Comparison of ENCODE assay signal across 8 mouse cellular contexts in genomic region chr4:41741158-41741560, GRCm38 (mm10). TPM values are rescaled to one million over a fixed set of nuclear protein-coding genes. Genes with fewer than 3 reads are reported as not detected.
A peak's percentile ranks its signal among the peaks of the same experiment; 100 is the strongest.
DNase-seq lines count a peak whose midpoint lies in the region; ATAC-seq and TF ChIP-seq lines count a peak whose summit lies in the region.

No protein-coding gene starts in this region.

- no peaks in the 10 kb centered on the region for H3K27me3 ChIP-seq in heart, embryonic 11.5 days (ENCODE audit: control insufficient read depth, insufficient read depth, low read length)
- H3K27me3 ChIP-seq in kidney, postnatal 0 days (ENCODE audit: insufficient read depth, low read length), result no peaks in the 10 kb centered on the region
- no peaks in the 10 kb centered on the region for H3K27me3 ChIP-seq in liver, embryonic 11.5 days (replicated peaks; ENCODE audit: control insufficient read depth, insufficient read depth, low read length)
- H3K27me3 ChIP-seq in stomach, embryonic 14.5 days (ENCODE audit: control insufficient read depth, insufficient read depth, low read length), result no peaks in the 10 kb centered on the region

- peak; percentile 92 for ATAC-seq in erythroblast, adult 5-6 weeks (replicated peaks; ENCODE audit: low FRiP score, poor library complexity, severe bottlenecking)
- ATAC-seq in heart, embryonic 11.5 days (replicated peaks; ENCODE audit: insufficient number of reproducible peaks, low FRiP score, low TSS enrichment), result peak; percentile 94
- ATAC-seq in kidney, postnatal 0 days (replicated peaks; ENCODE audit: low FRiP score, low read depth), result peak; percentile 95
- ATAC-seq in liver, embryonic 11.5 days (replicated peaks; ENCODE audit: low FRiP score), result peak; percentile 96
- peak; percentile 97 for ATAC-seq in stomach, embryonic 14.5 days (ENCODE audit: insufficient number of reproducible peaks, insufficient read depth, low FRiP score, low read depth)

- H3K4me1 ChIP-seq in heart, embryonic 11.5 days (ENCODE audit: control insufficient read depth, insufficient read depth, low read length), result peaks cover 7% of the 10 kb centered on the region; the same call in 1 of the 2 replicates
- 0 out of 2 replicates have a peak, but pooled peaks cover 4% of the 10 kb centered on the region for H3K4me1 ChIP-seq in kidney, postnatal 0 days (replicated peaks; ENCODE audit: insufficient read depth, low read length)
- H3K4me1 ChIP-seq in liver, embryonic 11.5 days (replicated peaks; ENCODE audit: control insufficient read depth, insufficient read depth, low read length), result peaks cover 7% of the 10 kb centered on the region; the same call in 1 of the 2 replicates
- peaks cover 12% of the 10 kb centered on the region; the same call in 1 of the 2 replicates for H3K4me1 ChIP-seq in stomach, embryonic 14.5 days (ENCODE audit: control insufficient read depth, insufficient read depth, low read length)

- TF ChIP-seq CTCF in kidney, postnatal 0 days (IDR thresholded peaks at IDR 0.05; ENCODE audit: low read depth), result peak; percentile 45

- peak; percentile 92 to 94 for DNase-seq in B cell, adult 2 months
- peak; percentile 99 for DNase-seq in brain, adult 2 months (ENCODE audit: low read depth, low spot score)
- DNase-seq in kidney, postnatal 0 days (ENCODE audit: low spot score), result peak; percentile 96
- peak; percentile 92 for DNase-seq in liver, embryonic 11.5 days (ENCODE audit: low spot score)
- DNase-seq in naive thymus-derived CD4-positive, alpha-beta T cell, adult 2 months (ENCODE audit: low read depth), result peak; percentile 95

- peak overlapping the region; percentile 76 for H3K4me3 ChIP-seq in heart, embryonic 11.5 days (ENCODE audit: low read depth, low read length)
- H3K4me3 ChIP-seq in kidney, postnatal 0 days (replicated peaks; ENCODE audit: low read depth, low read length), result peak overlapping the region; percentile 54
- H3K4me3 ChIP-seq in liver, embryonic 11.5 days (ENCODE audit: low read depth, low read length), result peak overlapping the region; percentile 79
- H3K4me3 ChIP-seq in stomach, embryonic 14.5 days (ENCODE audit: low read depth, low read length), result peak overlapping the region; percentile 49

- no peaks in the 10 kb centered on the region; the same call in 1 of the 2 replicates for H3K9me3 ChIP-seq in heart, embryonic 11.5 days (replicated peaks; ENCODE audit: control insufficient read depth, low read length)
- H3K9me3 ChIP-seq in kidney, postnatal 0 days (replicated peaks; ENCODE audit: low read length), result no peaks in the 10 kb centered on the region
- H3K9me3 ChIP-seq in liver, embryonic 11.5 days (ENCODE audit: control insufficient read depth, low read length), result peaks cover under 1% of the 10 kb centered on the region; the same call in 1 of the 2 replicates
- H3K9me3 ChIP-seq in stomach, embryonic 14.5 days (ENCODE audit: control insufficient read depth, low read depth, low read length), result peaks cover 3% of the 10 kb centered on the region; the same call in 1 of the 2 replicates

- peak overlapping the region; percentile 82 for H3K27ac ChIP-seq in heart, embryonic 11.5 days (ENCODE audit: low read depth, low read length)
- H3K27ac ChIP-seq in kidney, postnatal 0 days, result peak overlapping the region; percentile 47
- peak overlapping the region; percentile 52; the same call in 1 of the 2 replicates for H3K27ac ChIP-seq in liver, embryonic 11.5 days (ENCODE audit: low read depth, low read length)
- peak overlapping the region; percentile 48 for H3K27ac ChIP-seq in stomach, embryonic 14.5 days (ENCODE audit: low read length)

- 0 out of 2 replicates have a peak, but pooled peaks cover 2% of the 10 kb centered on the region for H3K36me3 ChIP-seq in heart, embryonic 11.5 days (ENCODE audit: control insufficient read depth, insufficient read depth, low read length)
- H3K36me3 ChIP-seq in kidney, postnatal 0 days (ENCODE audit: insufficient read depth, low read length), result 0 out of 2 replicates have a peak, but pooled peaks cover 4% of the 10 kb centered on the region
- H3K36me3 ChIP-seq in liver, embryonic 11.5 days (ENCODE audit: control insufficient read depth, insufficient read depth, low read length), result peaks cover 10% of the 10 kb centered on the region
- H3K36me3 ChIP-seq in stomach, embryonic 14.5 days (ENCODE audit: control insufficient read depth, insufficient read depth, low read length), result peaks cover 7% of the 10 kb centered on the region; the same call in 1 of the 2 replicates

- peak overlapping the region; percentile 97 for H3K4me2 ChIP-seq in heart, embryonic 11.5 days
- H3K4me2 ChIP-seq in kidney, postnatal 0 days (ENCODE audit: low read length), result peak overlapping the region; percentile 91
- peak overlapping the region; percentile 89 for H3K4me2 ChIP-seq in liver, embryonic 11.5 days
- H3K4me2 ChIP-seq in stomach, embryonic 14.5 days (replicated peaks; ENCODE audit: low read depth, low read length), result peak overlapping the region; percentile 73

- WGBS in heart, embryonic 11.5 days (ENCODE audit: insufficient replicate concordance), result under 1% methylated on average over 27 of the region's 27 CpGs
- WGBS in kidney, postnatal 0 days, result under 1% methylated on average over 27 of the region's 27 CpGs
- WGBS in liver, embryonic 11.5 days, result under 1% methylated on average over 27 of the region's 27 CpGs
- under 1% methylated on average over 27 of the region's 27 CpGs for WGBS in stomach, embryonic 14.5 days

- peak overlapping the region; percentile 87 for H3K9ac ChIP-seq in heart, embryonic 11.5 days (ENCODE audit: low read depth, low read length)
- peak overlapping the region; percentile 60 for H3K9ac ChIP-seq in kidney, postnatal 0 days (ENCODE audit: low read depth, low read length)
- peak overlapping the region; percentile 85 for H3K9ac ChIP-seq in liver, embryonic 11.5 days (ENCODE audit: low read depth, low read length)
- H3K9ac ChIP-seq in stomach, embryonic 14.5 days (replicated peaks; ENCODE audit: low read depth, low read length), result peak overlapping the region; percentile 40

RNA-seq across cellular contexts. Expression of gene Arid3c, which starts 10.2 kb away (rescaled TPM):
- not detected in 2 replicates for total RNA-seq in erythroblast, adult 5-6 weeks (2015; ENCODE audit: low replicate concordance)
- total RNA-seq in erythroblast, adult 5-6 weeks (2017; ENCODE audit: low replicate concordance), result not detected in 2 replicates
- polyA plus RNA-seq in heart, embryonic 11.5 days (2014; fragmentation: Nextera tagmentation; extraction: Ambion mirVana), result not detected in 2 replicates
- polyA plus RNA-seq in kidney, postnatal 0 days (2015; fragmentation: Nextera tagmentation; extraction: Ambion mirVana), result 0.08 and 0.14 TPM in 2 replicates
- not detected in 2 replicates for polyA plus RNA-seq in liver, embryonic 11.5 days (2014; fragmentation: Nextera tagmentation; extraction: Ambion mirVana)
- not detected in 2 replicates for polyA plus RNA-seq in stomach, embryonic 14.5 days (2014; fragmentation: Nextera tagmentation; extraction: Ambion mirVana)

RNA-seq across cellular contexts. Expression of gene Galt, which starts 13.9 kb away (rescaled TPM):
- 4.0 and 5.0 TPM in 2 replicates for total RNA-seq in erythroblast, adult 5-6 weeks (2015; ENCODE audit: low replicate concordance)
- total RNA-seq in erythroblast, adult 5-6 weeks (2017; ENCODE audit: low replicate concordance), result 1.3 and 2.1 TPM in 2 replicates
- 63.1 and 65.1 TPM in 2 replicates for polyA plus RNA-seq in heart, embryonic 11.5 days (2014; fragmentation: Nextera tagmentation; extraction: Ambion mirVana)
- 72.1 and 75.2 TPM in 2 replicates for polyA plus RNA-seq in kidney, postnatal 0 days (2015; fragmentation: Nextera tagmentation; extraction: Ambion mirVana)
- polyA plus RNA-seq in liver, embryonic 11.5 days (2014; fragmentation: Nextera tagmentation; extraction: Ambion mirVana), result 40.7 and 45.8 TPM in 2 replicates
- polyA plus RNA-seq in stomach, embryonic 14.5 days (2014; fragmentation: Nextera tagmentation; extraction: Ambion mirVana), result 35.4 and 40.0 TPM in 2 replicates

RNA-seq across cellular contexts. Expression of gene Sigmar1, which starts 14.8 kb away (rescaled TPM):
- total RNA-seq in erythroblast, adult 5-6 weeks (2015; ENCODE audit: low replicate concordance), result 1.7 and 14.8 TPM in 2 replicates
- 7.2 and 9.6 TPM in 2 replicates for total RNA-seq in erythroblast, adult 5-6 weeks (2017; ENCODE audit: low replicate concordance)
- polyA plus RNA-seq in heart, embryonic 11.5 days (2014; fragmentation: Nextera tagmentation; extraction: Ambion mirVana), result 69.9 and 76.8 TPM in 2 replicates
- 58.4 and 64.4 TPM in 2 replicates for polyA plus RNA-seq in kidney, postnatal 0 days (2015; fragmentation: Nextera tagmentation; extraction: Ambion mirVana)
- 87.5 and 90.5 TPM in 2 replicates for polyA plus RNA-seq in liver, embryonic 11.5 days (2014; fragmentation: Nextera tagmentation; extraction: Ambion mirVana)
- polyA plus RNA-seq in stomach, embryonic 14.5 days (2014; fragmentation: Nextera tagmentation; extraction: Ambion mirVana), result 81.2 and 90.6 TPM in 2 replicates

RNA-seq across cellular contexts. Expression of gene Dctn3, which starts 18.2 kb away (rescaled TPM):
- 22.8 and 26.7 TPM in 2 replicates for total RNA-seq in erythroblast, adult 5-6 weeks (2015; ENCODE audit: low replicate concordance)
- 30.0 and 37.1 TPM in 2 replicates for total RNA-seq in erythroblast, adult 5-6 weeks (2017; ENCODE audit: low replicate concordance)
- polyA plus RNA-seq in heart, embryonic 11.5 days (2014; fragmentation: Nextera tagmentation; extraction: Ambion mirVana), result 120 and 126 TPM in 2 replicates
- 152 and 154 TPM in 2 replicates for polyA plus RNA-seq in kidney, postnatal 0 days (2015; fragmentation: Nextera tagmentation; extraction: Ambion mirVana)
- polyA plus RNA-seq in liver, embryonic 11.5 days (2014; fragmentation: Nextera tagmentation; extraction: Ambion mirVana), result 107 and 118 TPM in 2 replicates
- polyA plus RNA-seq in stomach, embryonic 14.5 days (2014; fragmentation: Nextera tagmentation; extraction: Ambion mirVana), result 121 and 126 TPM in 2 replicates

RNA-seq across cellular contexts. Expression of gene Rpp25l, which starts 27.8 kb away (rescaled TPM):
- 6.3 and 9.6 TPM in 2 replicates for total RNA-seq in erythroblast, adult 5-6 weeks (2015; ENCODE audit: low replicate concordance)
- total RNA-seq in erythroblast, adult 5-6 weeks (2017; ENCODE audit: low replicate concordance), result 2.5 and 4.7 TPM in 2 replicates
- polyA plus RNA-seq in heart, embryonic 11.5 days (2014; fragmentation: Nextera tagmentation; extraction: Ambion mirVana), result 50.2 and 51.6 TPM in 2 replicates
- 63.3 and 65.2 TPM in 2 replicates for polyA plus RNA-seq in kidney, postnatal 0 days (2015; fragmentation: Nextera tagmentation; extraction: Ambion mirVana)
- polyA plus RNA-seq in liver, embryonic 11.5 days (2014; fragmentation: Nextera tagmentation; extraction: Ambion mirVana), result 67.8 and 71.2 TPM in 2 replicates
- polyA plus RNA-seq in stomach, embryonic 14.5 days (2014; fragmentation: Nextera tagmentation; extraction: Ambion mirVana), result 65.3 and 71.5 TPM in 2 replicates

Comparison
In these comparisons a context has a peak if more than half of its experiments do, and no peak if none do; other contexts are left out.
1. Peak in every context shown above with its lines: DNase-seq, ATAC-seq, H3K4me3 ChIP-seq and H3K27ac ChIP-seq.